Mouse (Mus musculus) gastrocnemius, adult 18-20 months (tissue): ENCODE measurements around the gene Taldo1. TPM values are rescaled to one million over a fixed set of nuclear protein-coding genes. Genes with fewer than 3 reads are reported as not detected.

Source experiments
- DNase-seq: peaks from one replicate; pipeline ENCODE4 v3.0.0; 2021; ENCODE audit warnings: low spot score
- total RNA-seq, 2 experiments: library from RNA; stranded (reverse); gene quantifications; 2 replicates each; pipeline ENCODE4 v1.2.3; 2021

Taldo1 gene
- total RNA-seq, 2 experiments from 2014 or later, result 84.5 to 85.6 TPM

DNA sequence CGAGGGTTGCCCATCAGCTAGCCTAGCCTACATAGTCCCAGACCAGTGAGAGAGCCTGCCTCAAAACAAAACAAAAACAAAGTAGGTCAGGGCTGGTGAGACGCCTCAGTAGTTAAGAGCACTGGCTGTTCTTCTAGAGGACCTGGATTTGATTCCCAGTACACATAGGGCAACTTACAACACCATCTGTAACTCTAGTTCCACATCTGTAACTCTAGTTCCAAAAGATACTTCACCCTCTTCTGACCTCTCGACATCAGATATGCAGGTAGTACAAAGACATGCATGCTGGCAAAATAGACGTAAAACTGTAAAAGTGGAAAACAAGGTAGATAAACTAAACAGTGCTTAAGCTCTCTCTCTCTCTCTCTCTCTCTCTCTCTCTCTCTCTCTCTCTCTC lies 31.8 kb downstream of the Taldo1 start:
- no peak for DNase-seq

DNA sequence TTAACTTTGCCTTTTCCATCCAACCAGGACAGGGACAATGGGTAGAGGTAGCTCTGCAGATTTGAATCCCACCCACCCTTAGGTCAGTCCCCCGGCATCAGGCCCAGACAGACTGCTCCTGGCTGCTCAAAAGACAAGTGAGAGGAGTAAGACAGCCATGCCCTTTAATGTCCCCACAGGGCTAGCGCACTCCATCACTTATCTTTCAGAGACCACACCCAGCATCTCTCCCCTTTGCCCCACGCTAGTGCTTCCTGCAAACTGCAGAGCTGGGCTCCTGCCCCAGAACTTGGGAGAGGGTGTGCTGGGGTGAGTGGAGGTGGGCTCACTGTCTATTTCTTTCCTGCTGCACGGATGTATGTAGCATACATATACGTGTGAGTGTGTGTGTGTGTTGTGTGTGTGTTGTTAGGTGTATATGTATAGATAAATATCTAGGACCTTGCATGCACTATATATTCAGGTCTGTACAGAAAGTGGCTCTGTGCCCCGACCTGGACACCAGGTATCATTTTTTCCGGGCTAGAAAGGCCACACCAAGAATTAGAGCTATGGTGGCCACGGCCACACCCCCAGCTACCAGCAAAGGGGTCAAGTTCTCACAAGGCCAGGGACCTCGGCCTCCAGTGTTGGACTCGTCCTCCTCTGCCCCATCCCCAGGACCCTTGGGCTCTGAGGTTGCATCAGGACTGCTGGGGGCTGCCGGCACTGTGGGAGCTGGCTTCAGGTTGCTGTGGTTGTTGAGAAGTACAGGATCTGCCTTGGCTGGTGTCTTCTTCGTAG lies 35.1 kb downstream of the Taldo1 start:
- DNase-seq, result no peak

DNA sequence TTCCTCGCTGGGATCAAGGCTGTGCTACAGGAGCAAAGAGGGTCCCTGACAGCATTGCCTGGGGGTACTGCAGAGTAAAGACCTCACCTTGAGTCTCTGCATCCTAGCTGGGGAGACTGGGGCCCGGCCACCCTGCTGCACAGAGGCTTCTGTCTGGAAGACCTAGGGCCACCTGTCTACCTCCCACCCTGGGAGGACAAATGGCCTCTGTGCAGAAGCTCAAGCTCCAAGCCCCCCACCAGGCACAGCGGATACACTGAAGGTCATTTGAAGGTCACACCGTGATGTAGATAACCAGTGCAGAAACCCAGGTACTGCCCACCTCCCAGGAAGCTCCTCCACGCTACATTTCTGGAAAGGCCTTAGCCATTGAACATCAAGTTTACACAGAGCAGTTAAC lies 36.7 kb downstream of the Taldo1 start:
- DNase-seq, result no peak

DNA sequence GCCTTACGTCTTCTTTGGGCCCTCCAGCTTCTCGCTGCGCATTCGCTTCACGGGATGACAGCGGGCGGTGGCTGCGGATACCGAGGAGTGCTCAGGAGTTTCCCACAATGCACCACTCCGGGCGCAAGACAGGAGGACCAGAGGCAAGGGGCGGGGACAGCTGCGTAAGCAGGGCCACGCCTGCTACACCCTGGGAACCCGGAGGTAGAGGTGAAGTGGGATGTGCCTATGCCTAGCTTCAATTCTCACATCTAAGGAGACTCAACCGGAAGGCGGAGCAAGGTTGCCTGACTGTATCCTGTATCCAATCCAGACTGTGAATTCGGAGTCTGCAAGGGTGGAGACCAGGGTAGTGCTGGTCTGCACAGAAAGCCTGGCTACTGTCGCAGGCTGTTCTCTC lies 37.3 kb downstream of the Taldo1 start, which contains the start of gene Cend1:
Gene Cend1, minus strand, starts transcription at position 182 of the 400 bp plus-strand sequence.
- DNase-seq, result no peak

DNA sequence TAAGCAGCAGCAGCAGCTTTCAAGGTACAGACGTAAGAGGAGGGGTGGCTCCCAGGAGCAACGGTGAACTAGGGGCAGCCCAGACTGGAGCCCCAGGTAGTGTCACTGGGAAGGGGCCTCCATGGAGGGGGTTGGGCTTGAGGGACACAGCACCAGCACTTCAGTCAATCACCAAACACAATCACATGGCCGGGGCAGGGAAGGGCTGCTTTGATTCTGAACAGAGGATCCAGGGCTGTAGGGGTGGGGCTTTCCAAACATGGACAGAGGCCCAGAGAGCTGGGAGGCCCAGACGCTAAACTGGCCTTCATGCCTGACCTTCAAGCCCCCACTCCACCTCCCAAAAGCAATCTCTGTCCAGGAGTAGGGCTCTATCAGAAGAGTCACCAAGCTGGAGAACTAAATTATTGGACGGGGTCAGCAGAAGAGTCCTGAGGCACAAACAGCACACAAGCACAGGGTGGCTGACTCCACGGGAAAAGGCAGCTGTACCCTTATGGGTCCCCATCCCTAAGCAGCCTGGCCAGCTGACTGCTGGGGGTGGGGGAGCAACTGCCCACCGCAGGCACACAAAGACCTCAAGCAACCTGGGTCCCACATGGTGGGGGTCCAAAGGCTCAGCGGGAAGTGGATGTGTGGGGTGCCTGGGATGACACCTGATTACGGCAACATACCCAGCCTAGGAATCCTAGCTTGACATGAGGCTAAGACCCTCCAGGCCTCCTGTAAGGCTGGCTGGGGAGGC lies 38.0 kb downstream of the Taldo1 start:
- DNase-seq, result no peak

DNA sequence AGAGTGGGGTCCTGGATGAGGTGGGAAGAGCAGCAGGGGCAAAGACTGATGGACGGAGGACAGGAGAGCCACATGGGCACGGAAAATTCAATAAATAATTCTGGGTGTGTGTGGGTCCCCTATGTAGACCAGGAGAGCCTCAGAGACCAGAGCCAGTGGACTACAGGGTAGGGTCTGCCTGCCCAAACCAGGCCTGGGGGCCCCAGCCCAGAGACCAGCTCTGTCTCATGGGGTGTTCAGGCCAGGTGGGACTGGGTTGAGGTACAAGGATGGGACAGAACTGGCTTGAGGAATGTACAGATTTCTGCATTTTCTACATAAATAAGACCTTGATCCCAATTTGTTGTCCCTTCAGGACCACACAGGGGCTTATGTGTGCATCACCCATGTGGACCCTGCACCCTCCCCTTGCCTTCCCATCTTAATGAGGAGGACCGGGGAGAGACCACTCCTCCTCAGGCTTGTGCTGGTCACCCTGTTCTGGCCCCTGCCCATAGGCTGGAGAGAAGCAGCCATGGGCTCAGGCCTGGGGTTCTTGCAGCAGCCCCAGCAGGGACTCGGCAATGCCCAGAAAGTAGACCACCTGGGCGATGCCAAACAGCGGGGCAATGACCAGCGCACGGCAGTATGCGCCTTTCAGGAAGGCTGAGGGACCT lies 38.7 kb downstream of the Taldo1 start:
- no peak for DNase-seq

DNA sequence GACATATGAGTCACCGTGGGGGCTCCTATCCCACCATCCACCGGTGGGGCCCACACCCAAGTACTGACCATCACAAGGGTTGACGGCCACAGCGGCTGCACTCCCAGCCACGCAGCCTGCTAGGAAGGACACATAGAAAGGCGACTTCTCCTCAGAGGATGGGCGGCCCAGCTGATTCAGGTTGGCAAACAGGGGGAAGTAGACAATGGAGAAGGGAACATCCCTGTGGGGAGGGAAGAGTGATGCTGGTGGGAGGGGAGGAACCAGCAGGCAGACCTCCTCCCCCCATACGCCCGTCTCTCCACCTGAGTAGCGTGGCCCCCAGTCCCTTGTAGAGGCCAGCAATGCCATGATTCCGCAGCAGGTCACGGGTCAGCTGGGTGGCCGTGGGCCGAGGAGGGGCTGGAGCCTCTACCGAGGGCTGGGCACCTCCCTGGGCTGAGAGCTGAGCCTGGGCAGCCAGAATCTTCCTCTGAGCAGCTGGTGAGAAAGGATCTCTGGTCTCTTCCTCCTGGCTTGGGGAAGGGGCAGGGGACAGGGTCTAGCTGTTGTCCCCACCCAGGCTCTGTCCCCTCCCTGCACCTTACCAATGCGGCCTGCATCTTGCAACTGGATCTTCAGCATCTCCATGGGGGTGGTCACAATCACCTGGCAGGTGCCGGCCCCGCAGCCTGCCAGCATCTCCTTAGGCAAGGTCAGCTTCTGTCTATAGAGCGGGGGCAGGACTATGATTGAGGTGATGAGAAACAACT lies 39.6 kb downstream of the Taldo1 start:
- DNase-seq, result no peak

DNA sequence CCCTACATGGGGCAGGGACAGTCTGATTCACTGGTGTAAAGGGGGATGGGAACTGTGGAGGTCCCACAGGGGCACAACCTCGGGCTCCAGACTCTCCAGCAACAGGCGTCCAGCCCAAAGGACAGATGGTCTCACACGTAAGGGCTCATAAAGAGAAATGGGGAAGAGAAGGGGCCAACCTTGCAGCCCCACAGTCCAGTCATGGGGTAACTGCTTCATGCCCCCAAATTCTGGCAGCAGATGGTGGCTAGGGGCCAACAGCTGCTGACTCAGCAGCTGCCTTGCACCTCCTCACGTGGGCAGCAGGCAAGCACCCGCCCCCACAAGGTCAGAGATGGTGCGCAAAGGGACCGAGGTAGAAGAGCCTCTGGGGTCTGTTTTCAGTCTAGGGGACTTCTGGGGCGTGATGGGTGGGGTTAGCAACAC lies 40.2 kb downstream of the Taldo1 start:
- no peak for DNase-seq

DNA sequence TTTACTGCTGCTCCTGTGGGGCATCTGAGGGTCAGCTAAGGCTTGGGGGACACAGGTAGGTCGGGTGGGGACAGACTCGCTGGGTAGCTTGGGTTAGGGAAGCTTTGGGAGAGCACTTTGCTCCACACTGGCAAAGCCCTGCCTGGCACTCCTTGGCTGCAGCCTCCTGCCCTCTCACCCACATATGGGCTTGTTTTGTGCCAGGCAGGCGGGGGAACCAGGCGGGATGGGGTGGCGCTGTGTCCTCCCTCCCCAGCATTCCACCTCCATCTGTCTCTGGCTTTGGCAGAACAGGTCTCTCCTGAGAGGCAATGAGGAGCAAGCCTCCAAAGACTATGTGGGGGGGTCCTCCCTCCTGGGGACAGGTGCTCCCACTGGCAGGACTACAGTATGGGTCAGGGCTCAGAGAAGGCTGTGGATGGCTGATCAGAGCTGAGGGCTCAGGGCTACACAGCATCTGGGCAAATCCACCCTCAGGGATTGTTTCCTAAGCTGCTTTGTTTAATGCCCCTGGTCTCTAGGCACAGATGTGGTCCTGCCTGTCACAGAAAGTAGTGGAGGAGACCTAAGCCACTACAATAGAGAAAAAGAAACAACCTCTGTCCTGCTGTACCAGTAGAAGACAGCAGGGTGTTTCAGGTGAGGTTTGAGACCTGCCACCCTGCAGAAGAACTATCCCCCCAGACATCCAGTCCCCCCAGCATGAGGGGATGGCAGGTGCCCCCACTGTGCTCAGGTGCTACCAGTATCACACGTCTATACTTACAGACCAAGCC lies 40.9 kb downstream of the Taldo1 start:
- peak; percentile 64 for DNase-seq

DNA sequence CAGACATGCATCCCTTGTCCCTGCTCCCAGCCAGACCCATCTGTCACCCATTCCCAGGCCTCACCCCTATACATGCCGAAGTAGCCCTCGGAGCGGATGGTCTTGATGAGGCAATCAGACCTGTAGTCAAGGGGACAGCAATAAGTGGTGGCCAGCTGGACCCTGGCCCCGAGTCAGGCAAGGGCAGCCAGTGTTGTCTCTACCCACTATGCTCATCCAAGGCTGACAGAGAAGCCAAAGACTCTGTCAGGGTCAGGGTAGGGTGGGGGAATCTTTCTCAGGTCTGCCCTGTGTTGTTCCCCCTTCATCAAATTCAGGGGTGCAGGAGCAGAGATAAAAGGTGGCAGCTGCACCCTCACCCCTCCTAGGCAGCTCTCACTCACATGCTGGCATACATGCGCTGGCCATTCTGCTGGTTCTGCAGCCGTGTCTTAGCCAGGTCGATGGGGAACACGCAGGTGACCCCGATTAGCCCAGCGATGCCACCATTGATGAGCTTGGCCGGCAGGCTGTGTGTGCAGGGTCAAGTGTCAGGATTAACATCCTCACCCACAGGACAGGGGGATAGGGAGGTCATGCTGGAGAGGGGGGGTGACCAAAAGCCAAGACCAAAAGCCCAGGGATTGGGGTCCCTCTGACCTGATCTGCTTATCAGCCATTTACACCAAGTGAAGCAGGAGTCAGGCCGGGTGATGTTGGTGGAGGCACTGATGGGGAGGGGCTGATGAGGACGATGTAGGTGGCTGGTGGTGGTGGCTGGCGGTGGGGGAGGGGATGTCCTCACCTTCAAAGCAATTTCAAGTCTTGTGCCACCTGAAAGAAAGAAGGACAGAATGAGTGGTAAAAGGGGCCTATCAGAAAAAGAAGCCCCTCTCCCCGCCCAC lies 41.8 kb downstream of the Taldo1 start:
- DNase-seq, result no peak

DNA sequence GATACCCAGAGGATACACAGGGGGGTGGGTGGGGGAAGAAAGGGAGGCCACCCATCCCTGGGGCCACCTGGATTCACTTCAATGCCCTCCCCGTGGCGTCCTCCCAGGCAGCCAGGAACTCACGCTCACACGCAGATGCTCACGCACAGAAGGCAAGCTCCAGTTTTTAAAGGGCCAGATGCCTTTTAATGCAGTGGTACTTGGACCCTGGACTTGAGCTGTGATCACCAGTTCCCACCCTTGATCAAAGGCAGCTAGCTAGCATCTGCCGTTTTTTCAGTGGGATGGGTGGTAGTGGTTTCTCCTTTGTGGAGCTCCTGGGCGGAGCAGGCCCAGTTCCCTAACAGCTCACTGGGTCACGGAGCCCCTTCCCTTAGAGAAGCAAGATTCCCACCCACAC lies 42.5 kb downstream of the Taldo1 start:
- no peak for DNase-seq

DNA sequence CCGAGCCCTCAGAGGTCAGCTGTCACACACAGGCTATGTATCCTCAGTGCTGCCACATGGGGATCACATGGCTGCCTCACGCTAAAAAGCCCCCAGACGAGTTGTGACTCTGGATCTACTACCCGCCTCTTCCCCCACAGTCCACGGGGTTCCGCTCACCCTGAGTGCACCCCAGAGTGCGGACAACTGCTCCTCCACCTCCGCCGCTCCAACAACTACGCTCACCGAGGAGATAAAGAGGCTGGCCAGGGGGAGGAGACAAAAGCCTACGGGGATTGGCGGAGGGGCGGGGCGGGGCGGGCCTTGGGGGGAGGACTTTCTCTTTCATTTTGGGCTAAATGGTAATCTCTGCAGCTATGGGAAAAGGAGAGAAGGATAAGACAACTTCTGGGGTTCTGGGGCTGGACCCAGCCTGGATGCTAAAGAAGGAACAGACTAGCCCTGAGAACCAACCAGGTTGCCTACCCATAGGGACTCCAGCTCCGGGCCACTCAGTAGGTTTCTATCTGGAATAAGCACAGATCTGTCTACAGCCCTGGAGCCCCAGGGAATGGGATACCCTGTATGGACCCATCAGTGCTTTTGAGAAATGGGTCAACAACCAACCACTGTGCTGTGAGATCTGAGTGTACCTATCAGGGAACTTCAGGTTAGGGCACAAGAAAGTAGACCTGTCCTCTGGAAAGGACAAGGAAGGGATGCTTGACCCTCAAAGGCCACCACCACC lies 43.3 kb downstream of the Taldo1 start:
- peak; percentile 57 for DNase-seq

DNA sequence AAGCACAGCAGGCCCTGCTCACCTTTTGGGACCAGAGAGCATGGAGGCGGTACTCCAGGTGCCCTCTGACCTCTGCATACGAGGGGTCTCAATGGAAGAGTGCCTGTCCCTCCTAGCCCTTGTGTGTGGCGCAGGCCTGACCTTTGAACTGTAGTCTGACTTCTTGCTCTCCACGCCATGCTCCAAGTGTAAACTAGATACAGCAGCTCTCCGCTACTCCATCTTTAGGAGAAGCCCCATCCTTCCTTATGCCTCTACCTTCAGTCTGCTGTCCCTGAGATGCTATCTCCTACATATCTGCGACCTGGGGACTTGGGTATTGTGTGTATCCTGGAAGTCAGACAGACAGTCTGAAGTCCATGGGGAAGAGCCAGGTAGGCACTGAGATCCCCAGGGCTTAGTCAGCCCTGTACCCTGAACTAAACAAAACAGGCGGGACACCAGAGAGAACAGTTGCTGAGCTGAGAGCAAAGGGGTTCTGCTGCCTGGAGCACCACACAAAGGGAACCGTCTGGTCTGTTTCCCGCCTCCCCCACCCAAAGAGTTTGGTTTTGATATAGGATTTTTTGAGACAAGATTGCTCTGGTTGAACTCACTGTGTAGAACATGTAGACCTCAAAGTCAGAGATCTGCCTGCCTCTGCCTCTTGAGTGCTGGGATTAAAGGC lies 44.0 kb downstream of the Taldo1 start:
- no peak for DNase-seq

DNA sequence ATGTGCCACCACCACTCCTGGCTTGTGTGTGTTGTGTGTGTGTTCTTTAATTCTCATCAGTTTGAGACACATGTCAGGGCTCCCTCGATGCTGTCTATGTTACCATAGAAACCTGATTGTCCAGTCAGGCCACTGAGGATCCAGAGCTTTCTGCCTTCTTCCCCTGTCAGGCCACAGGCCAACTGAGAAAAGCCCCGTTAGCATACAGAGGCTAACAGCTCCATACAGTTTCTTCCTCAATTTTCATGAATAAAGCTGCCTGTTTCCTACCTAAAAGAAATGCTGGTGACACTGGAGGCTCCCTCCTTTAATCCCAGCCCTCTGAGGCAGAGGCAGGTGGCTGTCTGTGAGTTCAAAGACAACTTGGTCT lies 44.5 kb downstream of the Taldo1 start:
- no peak for DNase-seq

DNA sequence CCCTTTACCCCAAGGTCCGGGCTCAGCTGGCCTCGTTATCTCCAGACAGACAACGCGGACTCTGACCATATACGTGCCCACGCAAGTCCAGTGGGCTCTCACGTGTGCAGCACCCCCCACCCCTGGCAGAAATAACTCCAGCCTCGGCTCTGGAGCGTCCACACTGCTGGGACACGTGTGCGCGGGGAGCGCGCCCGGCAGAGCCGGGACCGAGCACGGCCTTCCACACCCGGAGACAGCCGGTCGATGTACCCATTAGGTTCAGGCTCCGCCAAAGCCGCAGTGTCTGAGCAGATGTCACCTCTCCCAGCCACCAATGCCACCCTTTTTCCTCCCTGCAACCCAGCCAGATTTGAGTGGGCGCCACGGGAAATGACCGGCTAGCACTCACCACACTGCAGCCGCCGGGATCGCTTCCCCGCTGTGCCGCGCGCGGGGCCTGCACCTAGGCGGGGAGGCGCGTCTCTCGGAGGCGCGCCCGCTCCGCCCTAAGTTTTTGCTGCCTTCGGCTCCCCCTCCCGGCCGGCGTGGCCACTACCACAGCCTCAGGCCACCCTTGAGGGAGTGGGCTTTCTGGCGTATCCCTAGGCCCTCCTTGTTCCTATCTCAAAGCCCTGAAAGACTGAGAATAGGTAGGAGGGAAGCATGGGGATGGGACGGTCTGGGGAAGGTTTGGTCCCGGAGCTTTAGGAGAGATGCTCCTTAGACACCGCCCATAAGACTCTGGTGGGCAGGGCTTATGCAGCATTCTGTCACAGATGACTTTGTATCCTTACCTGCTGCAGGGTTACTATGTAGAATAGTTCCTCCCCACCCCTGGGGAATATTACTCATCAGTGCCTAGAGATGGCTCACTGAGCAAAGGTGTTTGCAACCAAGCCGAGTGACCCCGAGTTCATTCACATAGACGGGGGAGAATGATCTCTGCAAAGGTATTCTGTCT lies 45.5 kb downstream of the Taldo1 start, which contains the start of gene Slc25a22:
Gene Slc25a22, minus strand, starts transcription at position 715 of the 943 bp plus-strand sequence.
- DNase-seq, result peak; percentile 79

DNA sequence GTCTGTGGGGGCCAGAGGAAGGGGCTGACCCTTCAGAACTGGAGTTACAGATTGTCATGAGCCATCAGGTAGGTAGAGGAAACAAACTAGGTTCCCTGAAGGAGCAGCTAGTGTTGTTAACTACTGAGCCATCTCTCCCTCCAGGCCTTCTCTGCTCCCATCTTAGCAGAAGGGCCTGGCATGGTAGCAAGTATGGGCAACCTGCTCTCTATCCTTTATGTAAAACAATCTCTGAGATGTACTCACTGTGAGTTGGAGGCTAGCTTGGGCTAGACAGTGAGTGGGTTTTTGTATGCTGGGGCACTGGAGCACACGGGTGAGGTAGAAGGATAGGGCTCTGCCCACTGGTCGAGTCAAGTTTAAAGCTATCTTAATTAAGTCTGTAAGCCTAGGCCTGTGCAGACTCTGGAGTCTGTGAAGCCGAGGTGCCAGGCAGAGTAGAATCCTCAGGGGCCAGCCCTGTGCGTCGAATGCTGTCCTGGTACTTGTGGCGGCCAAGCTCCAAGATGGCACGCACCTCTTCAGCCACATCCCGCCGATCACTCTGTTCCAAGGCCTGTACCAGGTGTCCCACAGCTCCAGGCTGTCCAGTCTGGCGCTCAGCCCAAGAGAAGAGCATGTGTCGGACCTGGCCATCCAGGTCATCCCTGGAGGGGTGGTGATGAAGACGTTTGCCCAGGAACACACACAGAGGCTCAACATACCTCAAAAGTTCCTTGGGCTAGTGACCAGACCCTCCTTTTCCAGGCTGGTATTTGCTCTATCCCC lies 46.4 kb downstream of the Taldo1 start:
- DNase-seq, result no peak
